Mouse (Mus musculus) G1E (cell line): ENCODE measurements around the gene Kcne2.

Experiments used
- CTCF ChIP-seq: IDR thresholded peaks from 2 replicates; pipeline ENCODE4 v1.5.1; 2012; ENCODE audit warnings: low read depth, low read length, inconsistent platforms, mixed read lengths
- GATA1 ChIP-seq: IDR thresholded peaks from 2 replicates; pipeline ENCODE4 v1.6.1; 2012; ENCODE audit warnings: borderline replicate concordance, low read length, inconsistent platforms, mixed read lengths

DNA sequence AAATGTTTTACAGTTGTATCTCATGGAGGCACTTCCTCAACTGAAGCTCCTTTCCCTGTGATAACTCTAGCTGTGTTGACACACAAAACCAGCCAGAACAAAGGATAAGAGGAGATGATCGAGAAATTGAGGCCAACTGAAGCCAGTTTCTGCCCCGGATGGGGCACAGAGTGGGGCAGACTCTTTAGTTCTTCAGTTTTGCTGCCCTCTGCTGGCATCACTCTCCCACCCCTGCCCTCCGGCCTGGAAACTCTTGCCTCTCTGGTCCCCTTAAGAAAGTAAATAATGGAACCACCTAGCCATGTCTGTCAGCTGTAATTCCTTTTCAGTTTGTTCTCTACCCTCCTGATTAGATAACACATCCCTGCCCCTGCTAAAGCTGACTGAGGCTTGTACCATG lies 15.8 kb downstream of the Kcne2 start:
- TF ChIP-seq CTCF (no peak), GATA1 (no peak)
